Mouse (Mus musculus) skeletal muscle tissue, adult 2 months (tissue): Measurements from ENCODE around the gene Gm43517.

Experiments used
- DNase-seq: peaks from one replicate; pipeline ENCODE4 v3.0.0-alpha.2; 2012; ENCODE audit warnings: low read depth, low spot score

The Gm43517 gene

DNA sequence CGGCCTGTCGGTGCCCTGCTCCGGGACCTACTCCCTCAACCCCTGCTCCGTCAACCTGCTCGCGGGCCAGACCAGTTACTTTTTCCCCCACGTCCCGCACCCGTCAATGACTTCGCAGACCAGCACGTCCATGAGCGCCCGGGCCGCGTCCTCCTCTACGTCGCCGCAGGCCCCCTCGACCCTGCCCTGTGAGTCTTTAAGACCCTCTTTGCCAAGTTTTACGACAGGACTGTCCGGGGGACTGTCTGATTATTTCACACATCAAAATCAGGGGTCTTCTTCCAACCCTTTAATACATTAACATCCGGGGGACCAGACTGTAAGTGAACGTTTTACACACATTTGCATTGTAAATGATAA, 637 bp downstream of the Gm43517 start:
- DNase-seq = no peak

DNA sequence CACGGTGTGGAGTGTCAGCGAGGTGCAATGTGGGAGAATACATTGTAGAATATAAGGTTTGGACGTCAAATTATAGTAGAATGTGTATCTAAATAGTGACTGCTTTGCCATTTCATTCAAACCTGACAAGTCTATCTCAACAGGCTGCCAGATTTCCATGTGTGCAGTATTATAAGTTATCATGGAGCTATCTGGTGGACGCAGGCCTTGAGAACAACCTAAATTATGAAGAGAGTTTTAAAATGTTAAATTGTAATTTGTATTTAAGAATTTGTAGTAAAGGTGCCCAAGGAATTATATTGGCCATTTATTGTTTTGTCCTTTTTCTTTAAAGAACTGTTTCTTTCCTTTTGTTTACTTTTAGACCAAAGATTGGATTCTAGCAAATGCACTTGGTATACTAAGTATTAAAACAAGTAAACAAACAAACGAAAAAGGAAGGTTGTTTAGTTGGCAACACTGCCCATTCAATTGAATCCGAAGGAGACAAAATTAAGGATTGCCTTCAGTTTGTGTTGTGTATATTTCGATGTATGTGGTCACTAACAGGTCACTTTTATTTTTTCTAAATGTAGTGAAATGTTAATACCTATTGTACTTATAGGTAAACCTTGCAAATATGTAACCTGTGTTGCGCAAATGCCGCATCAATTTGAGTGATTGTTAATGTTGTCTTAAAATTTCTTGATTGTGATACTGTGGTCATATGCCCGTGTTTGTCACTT, 1.3 kb downstream of the Gm43517 start:
- DNase-seq = no peak

DNA sequence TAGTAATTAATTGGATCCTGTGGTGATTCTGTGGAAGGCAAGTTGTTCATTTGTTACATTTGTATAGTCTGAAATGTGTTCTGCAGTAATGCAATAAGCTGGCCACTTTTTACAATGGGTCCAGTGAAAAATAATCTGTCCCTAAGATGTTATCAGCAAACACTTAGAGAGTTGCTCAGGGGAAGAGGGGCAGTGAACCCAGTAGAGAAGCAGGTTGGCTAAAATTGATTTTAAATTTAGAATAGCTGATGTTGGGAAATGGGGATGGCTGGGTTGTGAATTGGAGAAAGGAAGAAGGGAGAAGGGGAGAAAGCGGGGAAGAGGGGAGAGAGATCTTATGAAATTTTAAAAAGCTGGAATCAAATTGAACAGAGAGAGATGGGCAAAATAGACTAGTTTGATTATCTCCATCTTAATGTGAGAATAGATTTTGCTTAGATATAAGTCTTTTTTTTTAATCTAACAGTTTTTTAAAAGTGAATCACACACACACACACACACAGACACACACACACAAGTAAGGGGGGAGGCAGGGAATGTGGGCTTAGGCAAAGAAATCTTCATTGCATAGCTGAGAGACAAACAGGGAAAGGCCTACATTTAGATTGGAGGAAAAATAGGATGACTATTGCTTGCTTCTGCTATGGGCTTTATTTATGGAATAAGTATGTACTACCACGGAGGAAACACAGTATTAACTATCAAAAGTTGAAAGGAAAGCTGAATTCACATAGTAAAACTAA, 3.1 kb downstream of the Gm43517 start:
- DNase-seq = no peak

DNA sequence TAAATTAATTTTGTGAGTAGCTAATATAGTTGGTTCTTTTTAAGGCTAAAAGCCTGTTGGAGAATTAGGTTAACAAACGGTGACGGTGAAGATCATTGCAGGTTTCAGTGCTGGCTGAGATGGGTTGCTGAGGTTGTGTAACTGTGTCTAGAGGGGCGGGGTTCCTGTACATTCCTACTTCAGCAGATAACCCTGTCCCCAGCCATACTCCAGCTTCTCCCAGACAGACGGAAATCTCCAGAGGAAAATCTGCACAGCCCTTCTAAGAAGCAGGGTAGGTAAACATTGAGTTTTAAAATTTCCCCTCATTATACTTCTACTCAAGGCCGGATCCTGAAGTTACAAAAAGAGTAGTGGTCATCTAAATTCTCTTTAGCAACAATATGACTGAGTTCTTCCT, 4.7 kb downstream of the Gm43517 start:
- DNase-seq = no peak

DNA sequence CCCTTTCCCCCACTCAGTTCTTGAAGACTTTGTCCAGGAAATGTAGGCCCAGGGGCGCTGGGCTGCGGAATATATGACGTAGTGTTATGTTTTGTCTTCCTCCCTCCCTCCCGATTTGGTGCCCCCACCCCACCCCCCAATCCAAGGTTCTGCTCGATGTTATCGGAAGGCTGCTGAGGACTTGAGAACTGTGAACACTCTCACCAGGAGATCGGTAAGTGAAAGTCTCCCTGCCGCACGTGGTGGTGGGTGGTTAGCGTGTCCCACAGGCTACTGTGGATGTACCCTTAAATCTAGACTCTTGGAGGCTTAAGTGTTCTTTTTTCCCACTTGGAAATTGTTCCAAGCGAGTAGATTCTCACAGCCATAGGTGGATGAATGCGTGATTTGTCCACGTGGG, 5.3 kb downstream of the Gm43517 start:
- no peak for DNase-seq

DNA sequence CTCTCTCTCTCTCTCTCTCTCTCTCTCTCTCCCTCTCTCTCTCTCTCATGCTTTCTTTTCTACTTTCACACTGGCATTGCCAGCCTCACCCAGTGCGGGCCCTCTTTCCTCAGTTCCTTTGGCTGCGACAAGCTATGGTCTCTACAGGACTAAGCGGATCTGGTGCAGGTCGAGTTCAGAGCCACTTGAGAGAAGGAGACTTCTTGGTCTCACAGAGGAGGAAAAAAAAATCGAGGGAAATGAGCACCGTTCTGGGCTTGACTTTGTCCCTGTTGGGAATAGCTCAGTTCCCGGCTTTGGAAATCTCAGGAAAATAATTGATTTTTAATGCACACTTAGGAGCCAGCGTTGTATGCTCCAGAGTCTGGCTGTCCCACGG, 5.9 kb downstream of the Gm43517 start:
- no peak for DNase-seq

DNA sequence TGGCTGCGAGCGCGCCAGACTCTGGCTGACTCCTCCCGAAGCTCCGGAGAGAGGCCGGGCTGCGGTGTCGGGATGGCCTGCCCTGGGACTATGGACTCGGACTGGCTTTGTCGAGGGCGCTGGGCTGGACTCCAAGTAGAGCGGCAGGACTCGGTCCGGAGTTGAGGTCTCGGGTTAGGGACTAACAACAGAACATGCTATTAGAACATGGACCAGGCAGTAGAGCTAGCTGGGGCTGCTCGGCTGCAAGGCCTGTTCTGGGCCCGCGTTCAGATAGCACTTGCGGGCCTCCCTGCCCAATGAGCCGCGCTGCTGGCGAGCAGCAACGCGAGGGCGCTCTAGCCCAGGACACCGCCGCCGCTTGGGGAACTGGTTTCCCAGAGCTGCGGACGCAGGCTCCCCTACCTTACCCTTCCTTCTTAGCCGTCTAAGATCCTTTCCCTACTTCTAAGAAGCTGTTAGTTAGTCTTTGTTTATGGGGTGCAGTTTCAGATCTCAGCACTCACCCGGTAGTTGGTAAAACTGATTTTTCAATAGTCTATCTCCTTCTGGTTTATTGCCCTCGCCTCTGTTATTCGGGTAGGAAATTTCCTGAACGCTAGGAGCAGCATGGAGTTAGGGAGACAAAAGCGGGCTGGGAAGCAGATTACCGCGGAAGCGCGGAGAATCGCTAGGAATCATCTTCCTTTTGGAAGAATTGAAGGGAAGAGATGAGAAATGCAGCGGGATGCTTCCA, 6.5 kb downstream of the Gm43517 start:
- DNase-seq = no peak

DNA sequence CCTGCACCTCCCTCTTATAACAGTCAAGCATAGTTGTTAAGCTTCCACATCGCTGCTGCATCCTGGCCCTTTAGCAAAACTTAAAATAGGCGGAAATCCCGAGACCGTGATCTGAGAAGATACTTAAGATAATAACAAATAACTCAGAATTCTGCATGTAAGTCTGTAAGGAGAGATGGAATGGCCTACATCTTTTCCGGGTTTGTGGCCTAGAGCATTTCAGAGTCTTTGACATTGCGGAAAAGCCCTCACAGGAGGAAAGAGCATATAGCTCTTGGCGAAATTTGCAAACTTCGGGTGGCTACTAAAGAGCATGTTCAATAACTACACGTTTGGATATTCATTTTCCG, 7.0 kb downstream of the Gm43517 start:
- no peak for DNase-seq

DNA sequence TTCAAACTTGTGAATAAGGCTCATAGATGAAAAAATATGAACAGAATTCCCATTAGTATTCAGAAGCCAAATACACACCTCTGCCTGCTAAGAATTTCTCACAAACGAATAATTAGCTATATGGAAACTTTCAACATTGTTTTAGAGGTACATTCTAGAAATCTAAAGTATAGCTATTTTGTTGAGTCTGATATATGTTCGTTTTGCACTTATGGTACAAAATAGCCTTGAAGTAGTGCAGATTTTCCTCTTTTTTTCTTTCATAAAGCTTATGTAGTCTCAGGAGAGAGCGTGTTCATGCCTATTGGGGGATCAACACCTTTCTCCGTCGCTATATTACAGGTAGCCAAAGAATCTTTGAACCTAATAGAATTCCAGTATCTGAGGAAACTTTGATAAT, 7.9 kb downstream of the Gm43517 start:
- no peak for DNase-seq

DNA sequence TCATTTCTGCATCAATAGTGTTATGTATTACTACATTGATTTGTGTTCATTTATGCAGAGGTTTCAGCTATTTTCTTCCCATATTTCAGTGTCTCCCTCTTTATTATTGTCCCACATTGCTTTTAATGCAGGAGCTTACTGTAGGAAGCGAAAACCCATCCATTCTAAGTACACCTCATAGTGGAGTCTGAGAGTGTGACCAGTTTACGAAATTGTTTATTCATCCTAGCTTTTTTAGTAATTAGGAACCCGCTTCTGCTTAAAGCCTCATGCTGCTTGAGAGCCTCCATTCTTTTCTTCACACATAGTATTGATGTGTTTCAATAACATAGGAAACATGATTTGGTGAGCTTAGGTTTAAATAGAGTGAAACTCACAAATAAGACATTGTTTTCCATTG, 8.7 kb downstream of the Gm43517 start:
- DNase-seq = no peak

DNA sequence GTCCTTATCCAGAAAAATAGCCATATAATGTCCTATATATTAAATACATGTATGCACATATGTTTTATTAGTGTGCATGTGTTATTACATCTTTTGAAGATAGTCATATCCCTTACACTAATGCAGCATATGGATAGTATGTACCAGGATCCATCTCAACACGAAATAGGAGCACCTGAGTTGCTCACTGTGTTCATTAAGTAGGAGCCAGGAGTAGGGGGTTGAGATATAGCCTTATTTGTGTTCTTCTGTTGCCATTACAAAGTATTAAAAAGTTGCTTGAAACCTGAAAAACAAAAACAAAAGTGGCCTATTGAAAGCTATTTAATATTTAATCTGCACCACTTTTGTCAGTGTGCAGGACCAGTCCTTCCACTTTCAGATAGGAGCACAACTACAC, 9.2 kb downstream of the Gm43517 start:
- DNase-seq = no peak

DNA sequence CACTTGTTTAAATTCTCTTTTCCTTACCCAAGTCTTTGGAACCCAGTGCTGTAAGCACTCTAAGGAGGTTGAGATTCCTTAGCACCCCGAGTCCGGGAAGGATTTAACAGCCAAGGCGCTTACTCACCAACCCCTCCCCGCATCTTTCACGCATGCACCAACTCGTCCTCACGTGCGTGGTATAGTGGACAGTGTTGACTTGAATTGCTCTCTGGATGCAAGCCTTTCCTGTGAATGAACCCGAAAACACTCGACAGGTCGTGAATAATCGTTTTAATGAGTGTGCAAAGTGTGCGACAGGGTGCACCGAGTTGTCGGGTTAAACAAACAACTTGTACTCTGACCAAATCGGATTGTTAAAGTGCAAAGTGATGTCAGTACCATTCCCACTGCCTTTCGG, 9.9 kb downstream of the Gm43517 start:
- DNase-seq = no peak

DNA sequence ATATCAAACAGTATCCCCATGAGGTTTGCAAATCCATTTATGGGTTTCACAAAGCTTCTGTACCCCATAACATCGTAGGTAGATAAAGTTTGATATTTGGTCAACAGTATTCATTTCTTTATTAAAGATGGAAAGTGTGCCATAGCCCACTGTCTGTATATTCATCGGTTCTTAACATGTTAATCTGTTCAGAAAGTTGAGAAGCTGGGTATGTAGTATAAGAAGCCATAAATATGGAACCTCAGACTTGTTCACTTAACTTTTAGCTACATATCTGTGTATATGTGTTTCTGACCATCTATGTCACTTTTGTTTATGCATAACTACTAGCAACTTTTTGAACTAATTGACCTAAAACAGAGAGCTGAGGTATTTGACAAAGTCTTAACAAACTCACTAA, 11.0 kb downstream of the Gm43517 start:
- no peak for DNase-seq

DNA sequence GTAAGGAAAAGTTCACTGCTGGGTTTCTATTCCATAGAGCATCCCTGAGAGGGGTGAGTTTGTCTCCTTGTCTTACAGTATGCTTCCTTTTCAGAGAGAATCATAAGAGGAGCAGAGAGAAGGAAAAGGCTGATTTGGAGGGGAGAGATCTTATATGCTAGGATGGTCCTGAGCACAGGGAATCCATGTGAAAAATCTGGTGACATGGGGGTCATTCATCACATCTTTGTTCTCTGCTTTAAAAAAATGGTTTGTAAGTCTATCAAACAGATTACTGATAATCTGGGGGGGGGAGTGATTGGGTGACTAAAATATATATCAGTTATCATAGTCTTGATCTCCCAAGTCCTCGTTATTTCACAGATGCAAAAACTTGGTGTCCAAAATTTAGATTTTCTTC, 11.8 kb downstream of the Gm43517 start:
- DNase-seq = no peak

DNA sequence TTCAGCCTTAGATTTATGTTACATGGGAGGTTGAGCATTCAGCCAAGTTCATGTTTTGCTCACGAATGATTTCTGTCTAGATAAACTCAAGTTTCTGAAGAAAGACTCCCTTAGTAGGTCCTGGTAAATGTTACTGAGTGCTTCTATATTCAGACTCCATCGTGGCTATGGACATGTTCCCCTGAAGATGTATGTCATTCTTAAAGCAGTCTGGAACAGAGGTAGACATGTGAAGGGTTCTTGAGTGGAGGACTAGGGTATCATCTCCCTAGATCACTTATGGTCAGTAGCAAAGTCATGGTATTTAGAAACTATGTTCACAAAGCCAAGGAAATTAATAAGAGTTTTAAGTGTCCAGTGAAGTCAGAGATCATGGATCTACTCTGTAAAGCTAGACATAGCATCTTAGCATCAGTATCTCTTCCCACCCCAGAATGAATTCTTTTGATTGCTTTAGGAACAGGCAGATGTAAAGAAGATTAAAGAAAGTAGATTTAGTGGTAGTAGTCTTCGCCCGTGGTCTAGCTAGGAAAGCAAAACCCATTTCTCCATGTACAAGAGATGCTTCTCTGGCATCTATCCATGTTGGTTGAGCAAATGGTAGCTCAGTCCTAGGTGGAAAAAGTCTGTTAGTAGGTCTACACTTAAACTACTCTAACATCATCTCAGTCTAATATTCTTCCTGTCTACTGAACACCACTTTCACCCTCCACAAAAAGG, 12.6 kb downstream of the Gm43517 start:
- DNase-seq = no peak

DNA sequence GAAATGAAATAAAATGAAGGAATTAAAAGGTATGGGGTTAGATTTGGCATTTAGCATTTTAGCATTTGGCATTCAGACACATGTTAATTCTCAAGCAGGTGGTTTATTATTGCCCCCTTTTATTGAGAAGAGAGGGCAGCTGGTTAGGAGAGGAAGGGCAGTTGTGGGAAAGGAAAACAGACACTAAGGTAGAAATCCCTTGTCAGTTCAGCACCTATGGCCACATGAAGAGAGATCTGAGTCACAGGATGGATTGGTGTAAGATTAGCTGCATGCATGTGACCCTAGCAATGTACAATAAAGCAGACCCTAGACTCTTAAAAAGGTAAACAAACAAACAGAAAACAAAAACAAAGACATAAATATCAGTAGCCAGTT, 13.2 kb downstream of the Gm43517 start:
- no peak for DNase-seq

DNA sequence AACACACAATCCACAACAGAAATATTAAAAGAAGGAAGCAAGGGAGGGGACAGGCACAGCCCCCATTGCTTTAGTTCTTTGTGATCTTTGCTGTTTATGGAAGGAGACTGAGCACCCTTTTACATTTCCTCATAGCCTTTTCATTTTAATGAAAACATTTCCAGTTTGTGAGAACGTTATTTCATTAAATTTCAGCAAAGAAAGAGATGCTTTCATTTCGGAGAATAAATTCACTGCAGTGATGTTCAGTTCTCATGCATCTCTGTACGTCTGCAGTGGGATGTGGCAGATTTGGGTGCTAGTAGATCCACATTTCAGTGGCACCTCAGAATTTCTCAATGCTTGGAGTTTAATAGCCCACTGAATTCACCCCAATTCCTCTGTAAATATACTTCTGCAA, 13.7 kb downstream of the Gm43517 start:
- no peak for DNase-seq

DNA sequence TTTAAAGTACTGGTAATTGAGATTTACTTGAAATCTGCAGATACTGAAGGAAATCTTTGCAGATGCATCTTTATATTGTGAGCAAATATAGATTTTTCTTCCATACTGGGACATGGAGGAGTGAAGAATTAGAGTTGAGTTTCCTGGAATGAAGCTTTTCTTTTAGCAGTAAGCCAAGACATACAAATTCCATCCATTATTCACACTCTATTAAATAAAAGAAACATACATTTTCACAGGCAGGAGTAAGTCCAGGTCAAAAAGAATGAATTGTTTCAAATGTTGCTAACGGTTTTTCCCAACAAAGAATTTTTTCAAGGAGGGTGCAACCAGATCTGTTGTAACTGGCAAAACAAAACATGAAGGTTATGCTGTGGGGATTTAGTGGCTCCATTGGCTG, 14.6 kb downstream of the Gm43517 start:
- DNase-seq = no peak

DNA sequence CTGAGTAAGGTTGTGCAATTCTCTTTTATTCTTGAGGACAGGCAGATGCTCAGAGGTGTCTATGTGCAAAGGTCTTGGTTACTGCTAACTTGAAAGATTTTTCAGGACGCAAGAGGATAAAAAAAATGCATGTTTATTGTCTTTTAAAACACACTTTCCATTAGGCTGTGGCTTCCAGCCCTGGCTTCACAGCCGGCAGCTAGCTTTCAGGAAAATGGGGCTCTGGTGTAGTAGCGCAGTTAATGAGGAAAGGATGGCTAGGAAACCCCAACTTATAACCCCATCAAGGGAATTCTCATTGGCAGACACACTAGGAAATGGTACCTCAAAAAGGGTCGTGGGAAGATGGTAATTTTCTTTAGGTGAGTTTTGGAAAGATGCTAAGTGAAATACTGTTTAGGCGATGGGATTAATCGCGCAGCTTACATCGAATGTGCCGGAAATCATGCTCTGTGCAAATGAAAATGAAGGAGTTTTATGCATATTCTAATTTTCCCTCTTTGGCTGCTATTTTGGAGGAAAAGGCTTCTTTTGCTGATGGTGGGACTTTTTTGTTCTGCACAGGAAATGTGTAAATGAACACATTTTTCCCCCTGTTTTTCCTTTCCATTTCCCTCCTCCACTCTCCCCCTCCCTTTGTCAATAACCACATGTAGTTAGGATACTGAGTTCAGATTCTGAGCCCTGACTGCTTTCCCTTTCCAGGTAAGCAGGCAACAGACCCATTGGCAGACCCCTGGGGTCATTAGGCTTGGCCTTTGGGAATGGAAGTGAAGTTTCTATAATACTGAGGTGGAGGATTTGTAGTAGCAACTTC, 15.3 kb downstream of the Gm43517 start:
- DNase-seq = no peak

DNA sequence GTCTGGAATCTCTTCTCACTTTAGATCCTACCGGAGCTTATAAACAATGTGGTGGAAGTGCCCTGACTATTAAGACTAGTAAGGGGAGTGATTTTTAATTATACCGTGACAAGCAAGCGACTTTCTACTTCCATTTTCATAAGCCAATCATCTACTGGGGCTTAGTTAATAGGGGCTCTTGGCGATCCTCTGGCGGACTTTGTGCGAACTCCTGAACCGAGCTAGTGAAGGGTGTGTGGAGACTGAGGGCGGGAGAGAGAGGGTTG, 15.8 kb downstream of the Gm43517 start:
- no peak for DNase-seq

DNA sequence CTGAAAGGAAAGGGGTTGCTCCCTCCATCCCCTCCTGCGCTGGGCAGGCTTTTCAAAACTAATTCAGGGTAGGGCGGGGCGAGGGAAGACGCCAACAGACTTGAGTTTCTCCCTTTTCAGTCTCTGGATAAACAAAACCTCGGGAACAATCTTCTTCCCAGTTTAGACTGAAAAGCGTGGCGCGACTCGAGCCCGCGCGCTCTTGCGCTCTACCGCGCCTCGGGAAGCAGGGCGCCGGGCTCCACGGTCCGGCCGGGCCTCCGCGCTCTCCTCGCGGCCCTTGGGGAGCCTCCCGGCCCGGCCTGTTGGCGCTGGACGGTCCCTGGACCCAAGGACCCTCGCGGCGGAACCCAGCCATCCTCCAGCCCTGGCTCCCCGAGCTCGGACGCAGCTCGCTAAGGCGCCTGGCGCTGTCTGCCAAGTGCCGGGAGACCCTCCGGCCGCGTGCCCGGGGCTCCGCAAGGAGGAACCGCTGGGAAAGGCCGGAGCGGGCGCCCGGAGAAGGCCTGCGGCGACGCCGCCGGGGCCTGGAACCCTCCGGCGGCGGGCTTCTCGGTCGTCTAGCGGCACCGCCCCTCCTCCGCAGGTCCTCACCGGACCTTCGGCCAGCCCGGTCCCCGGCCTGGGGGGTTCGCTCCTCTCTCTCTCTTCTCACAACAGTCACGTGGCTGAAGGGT, 16.3 kb downstream of the Gm43517 start:
- no peak for DNase-seq
